Mouse (Mus musculus) megakaryocyte, embryonic 14.5 days (primary cell): ENCODE data around the gene Lrch3.

Experiments
- FLI1 ChIP-seq: IDR thresholded peaks from 2 replicates; pipeline ENCODE4 v1.6.1; 2012; ENCODE audit warnings: low read length, inconsistent platforms, mixed read lengths
- GATA1 ChIP-seq: IDR thresholded peaks from 3 replicates; pipeline ENCODE4 v1.6.1; 2012; ENCODE audit warnings: mixed read lengths, low read length, inconsistent platforms, borderline replicate concordance

DNA sequence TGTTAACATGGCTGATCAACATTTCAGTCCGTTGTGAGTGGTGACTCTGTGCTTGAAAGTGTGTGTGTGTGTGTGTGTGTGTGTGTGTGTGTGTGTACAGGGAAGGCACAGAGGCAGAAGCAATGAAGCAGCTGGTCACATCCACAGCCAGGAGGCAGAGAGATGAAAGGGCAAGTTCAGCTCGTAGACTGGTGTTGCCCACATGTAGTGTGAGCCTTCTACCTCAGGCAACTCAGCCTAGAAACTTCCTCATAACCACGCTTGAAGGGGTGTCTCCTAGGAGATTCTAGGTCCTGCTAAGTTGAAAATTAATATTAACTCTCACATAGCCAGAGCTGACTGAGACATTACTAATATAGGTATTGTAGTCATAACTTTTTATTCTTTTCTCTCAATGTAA, 40.5 kb upstream of the Lrch3 start:
- TF ChIP-seq GATA1 (no peak), FLI1 (no peak)
